Mouse (Mus musculus) lung, adult 2 months (tissue): ENCODE data around the gene Pax3.

Experiments used
- CTCF ChIP-seq: fragments of 200-500 bp; IDR thresholded peaks from 2 replicates; pipeline ENCODE4 v1.5.1; 2011; ENCODE audit warnings: mild to moderate bottlenecking, low read length, control low read depth; ENCODE audit not compliant: insufficient read depth
- POLR2A ChIP-seq: fragments of 200-500 bp; IDR thresholded peaks from 2 replicates; pipeline ENCODE4 v1.6.1; 2011; ENCODE audit warnings: low read depth, mild to moderate bottlenecking, control low read depth, low read length, borderline replicate concordance; ENCODE audit errors: extremely low read depth

- TF ChIP-seq CTCF, result no peak
- no peak for TF ChIP-seq POLR2A
These were observed 2.3 kb upstream of the Pax3 start for GRCm38 (mm10) chr1:78199221-78199620.
